Mouse (Mus musculus): ENCODE measurements around the gene Gps2. TPM values are rescaled to one million over a fixed set of nuclear protein-coding genes. Genes with fewer than 3 reads are reported as not detected.
"Not testable (repeated sequence)": the region's sequence is repeated elsewhere in the genome, so short reads cannot be mapped to it uniquely, and the experiment has no call there.

Gene Gps2
- polyA plus RNA-seq, 1 experiment from 2014 or later = 81.7 TPM

GRCm38 (mm10) chr11:69910781-69911560 is 2.7 kb upstream of the Gps2 start:
- no peak for ATAC-seq (ENCODE audit: borderline replicate concordance, extremely low read depth, low FRiP score, low TSS enrichment)
- 91% methylated on average over 17 of the region's 17 CpGs for whole genome bisulfite sequencing
- H3K9me3 ChIP-seq = no peaks in the 10 kb centered on the region
- no peak overlapping the region for H3K4me2 ChIP-seq
- no peak overlapping the region for H3K27ac ChIP-seq
- peaks cover 89% of the 10 kb centered on the region for H3K36me3 ChIP-seq
- H3K9ac ChIP-seq = no peak overlapping the region
- H3K27me3 ChIP-seq = no peaks in the 10 kb centered on the region
- H3K4me1 ChIP-seq = peaks cover 27% of the 10 kb centered on the region
- no peak overlapping the region for H3K4me3 ChIP-seq

GRCm38 (mm10) chr11:69911701-69912100 is 2.0 kb upstream of the Gps2 start:
- Histone ChIP-seq H3K9ac (no peak overlapping the region), H3K27me3 (no peaks in the 10 kb centered on the region), H3K27ac (no peak overlapping the region), H3K4me3 (no peak overlapping the region), H3K36me3 (peaks cover 89% of the 10 kb centered on the region), H3K4me2 (no peak overlapping the region), H3K9me3 (no peaks in the 10 kb centered on the region), H3K4me1 (peaks cover 32% of the 10 kb centered on the region)
- WGBS = 77% methylated on average over 6 of the region's 6 CpGs
- ATAC-seq (ENCODE audit: borderline replicate concordance, extremely low read depth, low FRiP score, low TSS enrichment) = no peak

GRCm38 (mm10) chr11:69912716-69913530 is 765 bp upstream of the Gps2 start:
- Histone ChIP-seq H3K4me3 (peak overlapping the region; percentile 92), H3K4me2 (peak overlapping the region; percentile 87), H3K27ac (no peak overlapping the region), H3K9me3 (no peaks in the 10 kb centered on the region), H3K4me1 (peaks cover 32% of the 10 kb centered on the region), H3K9ac (peak overlapping the region; percentile 94; the same call in 1 of the 2 replicates), H3K36me3 (peaks cover 89% of the 10 kb centered on the region), H3K27me3 (no peaks in the 10 kb centered on the region)
- 65% methylated on average over 15 of the region's 15 CpGs for WGBS
- ATAC-seq (ENCODE audit: borderline replicate concordance, extremely low read depth, low FRiP score, low TSS enrichment) = no peak

- peak; percentile 20; the same call in 1 of the 2 replicates for ATAC-seq (ENCODE audit: borderline replicate concordance, extremely low read depth, low FRiP score, low TSS enrichment)
- H3K4me1 ChIP-seq = peaks cover 41% of the 10 kb centered on the region
- WGBS = 1% methylated on average over 17 of the region's 17 CpGs
These were observed 680 bp downstream of the Gps2 start for GRCm38 (mm10) chr11:69914372-69914764.

GRCm38 (mm10) chr11:69914917-69915430 is 1.3 kb downstream of the Gps2 start:
- Histone ChIP-seq H3K4me1 (peaks cover 45% of the 10 kb centered on the region), H3K9me3 (no peaks in the 10 kb centered on the region), H3K9ac (peak overlapping the region; percentile 94; the same call in 1 of the 2 replicates), H3K27me3 (no peaks in the 10 kb centered on the region), H3K36me3 (peaks cover 81% of the 10 kb centered on the region), H3K4me3 (peak overlapping the region; percentile 92), H3K4me2 (peak overlapping the region; percentile 87), H3K27ac (no peak overlapping the region)
- 25% methylated on average over 9 of the region's 9 CpGs for WGBS
- ATAC-seq (ENCODE audit: borderline replicate concordance, extremely low read depth, low FRiP score, low TSS enrichment) = no peak

More at GRCm38 (mm10) chr11:69914372-69914764, 680 bp downstream of the Gps2 start:
- Histone ChIP-seq H3K4me2 (peak overlapping the region; percentile 87), H3K9ac (peak overlapping the region; percentile 94), H3K27me3 (no peaks in the 10 kb centered on the region), H3K27ac (peak overlapping the region; percentile 91), H3K4me3 (peak overlapping the region; percentile 92), H3K9me3 (no peaks in the 10 kb centered on the region), H3K36me3 (peaks cover 88% of the 10 kb centered on the region)

- Histone ChIP-seq H3K27ac (no peak overlapping the region), H3K36me3 (peaks cover 72% of the 10 kb centered on the region), H3K9me3 (no peaks in the 10 kb centered on the region), H3K4me3 (peak overlapping the region; percentile 92; the same call in 1 of the 2 replicates), H3K27me3 (no peaks in the 10 kb centered on the region), H3K9ac (no peak overlapping the region), H3K4me2 (peak overlapping the region; percentile 87), H3K4me1 (peaks cover 45% of the 10 kb centered on the region)
- 57% methylated on average over 5 of the region's 5 CpGs for WGBS
- no peak for ATAC-seq (ENCODE audit: borderline replicate concordance, extremely low read depth, low FRiP score, low TSS enrichment)
These were observed 2.3 kb downstream of the Gps2 start for GRCm38 (mm10) chr11:69915667-69916627.

- H3K27me3 ChIP-seq; H3K4me2 ChIP-seq; ATAC-seq (ENCODE audit: borderline replicate concordance, extremely low read depth, low FRiP score, low TSS enrichment); H3K9ac ChIP-seq; H3K27ac ChIP-seq; H3K9me3 ChIP-seq; H3K4me3 ChIP-seq: not testable (repeated sequence)
- WGBS = 56% methylated on average over 7 of the region's 7 CpGs
- Histone ChIP-seq H3K4me1 (peaks cover 45% of the 10 kb centered on the region), H3K36me3 (peaks cover 63% of the 10 kb centered on the region)
These were observed 3.1 kb downstream of the Gps2 start for GRCm38 (mm10) chr11:69916652-69917378.

GRCm38 (mm10) chr11:69917379-69917948 is 3.8 kb downstream of the Gps2 start:
- WGBS = 86% methylated on average over 8 of the region's 8 CpGs
- no peak overlapping the region for H3K9ac ChIP-seq
- H3K4me3 ChIP-seq = no peak overlapping the region
- H3K27me3 ChIP-seq = no peaks in the 10 kb centered on the region
- no peak overlapping the region for H3K27ac ChIP-seq
- peaks cover 48% of the 10 kb centered on the region for H3K4me1 ChIP-seq
- no peaks in the 10 kb centered on the region for H3K9me3 ChIP-seq
- ATAC-seq (ENCODE audit: borderline replicate concordance, extremely low read depth, low FRiP score, low TSS enrichment) = no peak
- no peak overlapping the region for H3K4me2 ChIP-seq
- peaks cover 57% of the 10 kb centered on the region for H3K36me3 ChIP-seq

GRCm38 (mm10) chr11:69918118-69918517 is 4.4 kb downstream of the Gps2 start:
- Histone ChIP-seq H3K4me2 (no peak overlapping the region), H3K27me3 (no peaks in the 10 kb centered on the region), H3K27ac (no peak overlapping the region), H3K36me3 (peaks cover 50% of the 10 kb centered on the region), H3K9me3 (no peaks in the 10 kb centered on the region), H3K4me1 (peaks cover 48% of the 10 kb centered on the region), H3K9ac (no peak overlapping the region), H3K4me3 (no peak overlapping the region)
- no peak for ATAC-seq (ENCODE audit: borderline replicate concordance, extremely low read depth, low FRiP score, low TSS enrichment)
- WGBS = 78% methylated on average over 5 of the region's 5 CpGs

- Histone ChIP-seq H3K4me2 (peak overlapping the region; percentile 79), H3K9me3 (no peaks in the 10 kb centered on the region), H3K36me3 (peaks cover 45% of the 10 kb centered on the region), H3K4me3 (peak overlapping the region; percentile 93), H3K27ac (peak overlapping the region; percentile 96), H3K4me1 (peaks cover 42% of the 10 kb centered on the region), H3K9ac (peak overlapping the region; percentile 96; the same call in 1 of the 2 replicates), H3K27me3 (no peaks in the 10 kb centered on the region)
- 74% methylated on average over 9 of the region's 9 CpGs for WGBS
- no peak for ATAC-seq (ENCODE audit: borderline replicate concordance, extremely low read depth, low FRiP score, low TSS enrichment)
These were observed 5.4 kb downstream of the Gps2 start for GRCm38 (mm10) chr11:69919053-69919452.
